Mouse (Mus musculus): Measurements from ENCODE around the gene Snx19. TPM values are rescaled to one million over a fixed set of nuclear protein-coding genes. Genes with fewer than 3 reads are reported as not detected.

Gene Snx19
- total and polyA plus RNA-seq, 3 experiments = 3.5 to 21.8 (median 20.1) TPM

DNA sequence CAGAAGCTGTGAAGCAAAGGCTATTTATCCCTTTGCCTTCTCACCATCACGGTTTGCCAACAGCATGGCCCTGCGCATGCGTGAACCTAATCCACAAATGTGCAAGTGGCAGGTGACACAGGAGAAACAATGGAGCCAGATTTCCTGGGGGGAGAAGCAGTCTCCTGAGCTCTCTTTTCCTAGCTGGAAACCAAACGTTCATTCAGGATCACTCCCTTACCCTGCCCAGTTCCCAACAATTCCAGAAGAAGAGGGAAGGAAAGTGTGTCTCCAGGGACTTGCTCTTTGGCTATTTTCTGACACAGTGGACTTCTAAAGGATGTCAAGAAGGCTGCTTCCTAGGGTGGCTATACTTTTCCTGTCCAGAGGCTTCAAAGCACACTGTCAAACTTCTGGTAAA lies 37.8 kb downstream of the Snx19 start:
- no peaks in the 10 kb centered on the region for H3K9me3 ChIP-seq (replicated peaks)
- H3K4me3 ChIP-seq (ENCODE audit: low read depth, low read length) = no peak overlapping the region
- DNase-seq (ENCODE audit: low spot score) (no peak), ATAC-seq (ENCODE audit: extremely low read depth, insufficient number of reproducible peaks, low FRiP score, poor library complexity, severe bottlenecking) (no peak)
- no peaks in the 10 kb centered on the region for H3K4me1 ChIP-seq (ENCODE audit: insufficient read depth, low read depth, low read length)
- H3K27me3 ChIP-seq (ENCODE audit: insufficient read depth, low read length) = no peaks in the 10 kb centered on the region
- H3K36me3 ChIP-seq (replicated peaks) = peaks cover 91% of the 10 kb centered on the region
- TF ChIP-seq TAL1 (conservative IDR thresholded peaks at IDR 0.05; ENCODE audit: low read depth, low read length) = no peak
- no peak for TF ChIP-seq GATA1 (IDR thresholded peaks at IDR 0.05; ENCODE audit: borderline replicate concordance, low read length)
- TF ChIP-seq CTCF (IDR thresholded peaks at IDR 0.05; ENCODE audit: low read depth, low read length) = no peak
- TF ChIP-seq POLR2AphosphoS5 (IDR thresholded peaks at IDR 0.05; ENCODE audit: insufficient replicate concordance, low read depth, low read length) = no peak
- no peak for TF ChIP-seq GATA2 (IDR thresholded peaks at IDR 0.05; ENCODE audit: borderline replicate concordance, low read depth, low read length)

DNA sequence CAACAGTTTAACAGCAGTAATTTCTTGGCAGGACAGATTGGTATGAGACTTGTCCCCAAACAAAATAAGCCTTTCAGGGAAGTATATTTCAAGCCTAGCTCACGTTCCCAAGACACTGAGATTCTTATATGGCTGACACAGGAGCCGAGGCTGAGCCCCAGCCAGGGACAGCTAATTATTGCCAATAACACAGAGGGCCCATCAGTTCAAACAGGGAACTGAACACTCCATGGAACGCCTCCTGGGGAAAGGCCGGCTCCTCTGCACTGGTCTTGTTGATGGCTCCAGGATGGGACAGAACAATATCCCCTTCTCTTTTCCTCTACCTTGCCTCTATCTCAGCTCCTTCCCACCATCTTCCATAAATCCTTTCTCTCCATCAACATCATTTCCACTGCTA lies 53.1 kb downstream of the Snx19 start:
- no peaks in the 10 kb centered on the region for H3K36me3 ChIP-seq (replicated peaks)
- H3K9me3 ChIP-seq (replicated peaks) = no peaks in the 10 kb centered on the region
- H3K27me3 ChIP-seq (ENCODE audit: insufficient read depth, low read length) = peaks cover 5% of the 10 kb centered on the region
- ATAC-seq (ENCODE audit: extremely low read depth, insufficient number of reproducible peaks, low FRiP score, poor library complexity, severe bottlenecking) = no peak
- TF ChIP-seq GATA2 (IDR thresholded peaks at IDR 0.05; ENCODE audit: borderline replicate concordance, low read depth, low read length) (no peak), POLR2AphosphoS5 (IDR thresholded peaks at IDR 0.05; ENCODE audit: insufficient replicate concordance, low read depth, low read length) (no peak), GATA1 (IDR thresholded peaks at IDR 0.05; ENCODE audit: borderline replicate concordance, low read length) (no peak), CTCF (IDR thresholded peaks at IDR 0.05; ENCODE audit: low read depth, low read length) (no peak), TAL1 (conservative IDR thresholded peaks at IDR 0.05; ENCODE audit: low read depth, low read length) (no peak)
- H3K4me3 ChIP-seq (ENCODE audit: low read depth, low read length) = no peak overlapping the region
- no peak for DNase-seq (ENCODE audit: low spot score)
- H3K4me1 ChIP-seq (ENCODE audit: insufficient read depth, low read depth, low read length) = no peaks in the 10 kb centered on the region

DNA sequence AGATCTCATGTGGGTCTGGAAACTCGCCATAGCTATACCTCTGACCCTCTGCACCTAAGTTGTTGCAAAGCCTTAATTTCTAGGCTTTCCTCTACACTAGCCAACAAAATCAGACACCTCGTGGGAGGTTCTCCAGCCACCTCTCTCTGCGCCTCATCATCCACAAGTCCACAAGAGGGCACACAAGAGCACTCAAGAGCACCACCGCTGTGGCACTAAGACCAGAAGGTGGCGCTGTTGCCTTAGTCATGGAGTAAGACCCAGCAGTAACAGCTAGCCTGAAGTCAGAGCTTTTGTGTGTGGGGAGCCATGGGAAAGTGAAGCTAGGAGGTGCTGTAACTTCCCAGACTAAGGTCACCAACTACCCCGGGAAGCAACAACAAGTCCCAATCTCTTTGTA lies 53.6 kb downstream of the Snx19 start:
- no peak for TF ChIP-seq POLR2AphosphoS5 (IDR thresholded peaks at IDR 0.05; ENCODE audit: insufficient replicate concordance, low read depth, low read length)
- peak; percentile 95 for TF ChIP-seq CTCF (IDR thresholded peaks at IDR 0.05; ENCODE audit: low read depth, low read length)
- no peak for TF ChIP-seq GATA2 (IDR thresholded peaks at IDR 0.05; ENCODE audit: borderline replicate concordance, low read depth, low read length)
- no peak for TF ChIP-seq TAL1 (conservative IDR thresholded peaks at IDR 0.05; ENCODE audit: low read depth, low read length)
- no peak for TF ChIP-seq GATA1 (IDR thresholded peaks at IDR 0.05; ENCODE audit: borderline replicate concordance, low read length)
- Histone ChIP-seq H3K27me3 (ENCODE audit: insufficient read depth, low read length) (peaks cover 5% of the 10 kb centered on the region), H3K4me3 (ENCODE audit: low read depth, low read length) (no peak overlapping the region), H3K4me1 (ENCODE audit: insufficient read depth, low read depth, low read length) (no peaks in the 10 kb centered on the region), H3K9me3 (replicated peaks) (no peaks in the 10 kb centered on the region), H3K36me3 (replicated peaks) (no peaks in the 10 kb centered on the region)
- ATAC-seq (ENCODE audit: extremely low read depth, insufficient number of reproducible peaks, low FRiP score, poor library complexity, severe bottlenecking) = peak; percentile 75
- DNase-seq (ENCODE audit: low spot score) = peak; percentile 60

DNA sequence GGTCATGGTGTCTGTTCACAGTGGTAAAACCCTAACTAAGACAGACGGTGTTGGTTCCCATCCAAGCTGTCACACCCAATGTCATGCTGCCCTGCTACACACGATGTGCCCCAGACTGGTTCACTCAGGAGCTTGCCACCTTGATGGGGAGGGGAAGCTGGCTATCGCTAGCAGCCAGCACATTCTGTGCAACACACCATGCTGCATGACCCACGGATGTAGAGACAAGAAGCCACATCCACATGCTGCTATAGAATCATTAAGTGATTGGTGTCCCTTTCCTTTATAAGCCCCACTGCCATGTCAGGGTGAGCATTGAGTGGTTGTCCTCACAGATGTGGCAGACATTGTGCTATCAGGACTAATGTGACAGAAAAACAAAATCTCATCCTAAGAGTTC lies 55.2 kb downstream of the Snx19 start:
- Histone ChIP-seq H3K9me3 (replicated peaks) (no peaks in the 10 kb centered on the region), H3K36me3 (replicated peaks) (no peaks in the 10 kb centered on the region), H3K4me3 (ENCODE audit: low read depth, low read length) (no peak overlapping the region), H3K27me3 (ENCODE audit: insufficient read depth, low read length) (peaks cover 2% of the 10 kb centered on the region; the same call in 1 of the 2 replicates), H3K4me1 (ENCODE audit: insufficient read depth, low read depth, low read length) (no peaks in the 10 kb centered on the region)
- ATAC-seq (ENCODE audit: extremely low read depth, insufficient number of reproducible peaks, low FRiP score, poor library complexity, severe bottlenecking) (no peak), DNase-seq (ENCODE audit: low spot score) (no peak)
- no peak for TF ChIP-seq GATA1 (IDR thresholded peaks at IDR 0.05; ENCODE audit: borderline replicate concordance, low read length)
- no peak for TF ChIP-seq POLR2AphosphoS5 (IDR thresholded peaks at IDR 0.05; ENCODE audit: insufficient replicate concordance, low read depth, low read length)
- no peak for TF ChIP-seq TAL1 (conservative IDR thresholded peaks at IDR 0.05; ENCODE audit: low read depth, low read length)
- no peak for TF ChIP-seq GATA2 (IDR thresholded peaks at IDR 0.05; ENCODE audit: borderline replicate concordance, low read depth, low read length)
- no peak for TF ChIP-seq CTCF (IDR thresholded peaks at IDR 0.05; ENCODE audit: low read depth, low read length)

DNA sequence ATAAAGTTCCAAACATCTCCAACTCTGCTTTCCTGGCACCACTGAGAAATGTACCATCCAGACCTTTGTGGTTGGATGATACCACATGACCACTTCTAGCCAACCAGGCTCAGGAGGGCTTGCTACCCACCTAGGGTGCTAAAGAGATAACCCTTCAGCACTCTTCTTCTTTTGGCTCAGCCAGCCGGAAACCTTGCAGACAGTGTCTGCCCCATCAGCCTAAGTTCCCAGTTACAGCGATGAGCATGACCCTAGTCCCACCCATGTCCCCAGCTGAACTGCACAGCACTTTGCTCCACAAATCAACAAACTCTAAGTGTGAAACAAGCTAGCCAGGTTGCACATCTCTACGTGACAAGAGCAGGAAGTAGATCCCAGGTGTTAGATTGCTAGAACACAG lies 57.3 kb downstream of the Snx19 start:
- peaks cover 2% of the 10 kb centered on the region; the same call in 1 of the 2 replicates for H3K27me3 ChIP-seq (ENCODE audit: insufficient read depth, low read length)
- ATAC-seq (ENCODE audit: extremely low read depth, insufficient number of reproducible peaks, low FRiP score, poor library complexity, severe bottlenecking) (no peak), DNase-seq (ENCODE audit: low spot score) (no peak)
- H3K4me3 ChIP-seq (ENCODE audit: low read depth, low read length) = no peak overlapping the region
- no peaks in the 10 kb centered on the region for H3K9me3 ChIP-seq (replicated peaks)
- no peak for TF ChIP-seq GATA1 (IDR thresholded peaks at IDR 0.05; ENCODE audit: borderline replicate concordance, low read length)
- no peak for TF ChIP-seq POLR2AphosphoS5 (IDR thresholded peaks at IDR 0.05; ENCODE audit: insufficient replicate concordance, low read depth, low read length)
- TF ChIP-seq CTCF (IDR thresholded peaks at IDR 0.05; ENCODE audit: low read depth, low read length) = no peak
- no peak for TF ChIP-seq TAL1 (conservative IDR thresholded peaks at IDR 0.05; ENCODE audit: low read depth, low read length)
- TF ChIP-seq GATA2 (IDR thresholded peaks at IDR 0.05; ENCODE audit: borderline replicate concordance, low read depth, low read length) = no peak
- no peaks in the 10 kb centered on the region for H3K4me1 ChIP-seq (ENCODE audit: insufficient read depth, low read depth, low read length)
- H3K36me3 ChIP-seq (replicated peaks) = no peaks in the 10 kb centered on the region

GRCm38 (mm10) chr9:30485161-30485560 lies 58.3 kb downstream of the Snx19 start:
- DNase-seq (ENCODE audit: low spot score) (no peak), ATAC-seq (ENCODE audit: extremely low read depth, insufficient number of reproducible peaks, low FRiP score, poor library complexity, severe bottlenecking) (no peak)
- no peaks in the 10 kb centered on the region for H3K36me3 ChIP-seq (replicated peaks)
- H3K27me3 ChIP-seq (ENCODE audit: insufficient read depth, low read length) = peaks cover 2% of the 10 kb centered on the region; the same call in 1 of the 2 replicates
- H3K9me3 ChIP-seq (replicated peaks) = no peaks in the 10 kb centered on the region
- no peak for TF ChIP-seq TAL1 (conservative IDR thresholded peaks at IDR 0.05; ENCODE audit: low read depth, low read length)
- no peak for TF ChIP-seq GATA2 (IDR thresholded peaks at IDR 0.05; ENCODE audit: borderline replicate concordance, low read depth, low read length)
- TF ChIP-seq POLR2AphosphoS5 (IDR thresholded peaks at IDR 0.05; ENCODE audit: insufficient replicate concordance, low read depth, low read length) = no peak
- TF ChIP-seq CTCF (IDR thresholded peaks at IDR 0.05; ENCODE audit: low read depth, low read length) = no peak
- TF ChIP-seq GATA1 (IDR thresholded peaks at IDR 0.05; ENCODE audit: borderline replicate concordance, low read length) = no peak
- no peaks in the 10 kb centered on the region for H3K4me1 ChIP-seq (ENCODE audit: insufficient read depth, low read depth, low read length)
- H3K4me3 ChIP-seq (ENCODE audit: low read depth, low read length) = no peak overlapping the region
